Mouse (Mus musculus): ENCODE measurements around the gene Klk14. TPM values are rescaled to one million over a fixed set of nuclear protein-coding genes. Genes with fewer than 3 reads are reported as not detected.
"Not testable (repeated sequence)": the region's sequence is repeated elsewhere in the genome, so short reads cannot be mapped to it uniquely, and the experiment has no call there.

The Klk14 gene
- polyA plus RNA-seq (2015; fragmentation: Nextera tagmentation; extraction: Ambion mirVana), result not detected in 2 replicates

GRCm38 (mm10) chr7:43690118-43690517, at the start of gene Klk14:
TSS of gene Klk14 (plus strand) at chr7:43690418.
- H3K27ac ChIP-seq, result no peak within 1 kb of the TSS
- no peaks in the 10 kb centered on the region for H3K27me3 ChIP-seq
- H3K9me3 ChIP-seq, result no peaks in the 10 kb centered on the region
- H3K4me2 ChIP-seq (replicated peaks), result no peak within 1 kb of the TSS
- no peaks in the 10 kb centered on the region for H3K36me3 ChIP-seq
- no peaks in the 10 kb centered on the region for H3K4me1 ChIP-seq
- no peak for ATAC-seq (ENCODE audit: low FRiP score, low read depth)
- no peak within 1 kb of the TSS for H3K9ac ChIP-seq
- H3K4me3 ChIP-seq, result no peak within 1 kb of the TSS

- 85% methylated on average over 5 of the region's 5 CpGs for WGBS
- Histone ChIP-seq H3K27ac (no peak overlapping the region), H3K27me3 (no peaks in the 10 kb centered on the region), H3K4me1 (no peaks in the 10 kb centered on the region), H3K4me2 (replicated peaks) (no peak overlapping the region), H3K36me3 (no peaks in the 10 kb centered on the region), H3K9me3 (0 out of 2 replicates have a peak, but pooled peaks cover 7% of the 10 kb centered on the region), H3K9ac (no peak overlapping the region), H3K4me3 (no peak overlapping the region)
- ATAC-seq (ENCODE audit: low FRiP score, low read depth), result no peak
Observed at GRCm38 (mm10) chr7:43642587-43642986, 47.6 kb upstream of the Klk14 start.

- Histone ChIP-seq H3K9me3 (0 out of 2 replicates have a peak, but pooled peaks cover 7% of the 10 kb centered on the region), H3K4me1 (no peaks in the 10 kb centered on the region), H3K9ac (no peak overlapping the region), H3K36me3 (no peaks in the 10 kb centered on the region), H3K27me3 (no peaks in the 10 kb centered on the region), H3K27ac (no peak overlapping the region), H3K4me2 (replicated peaks) (no peak overlapping the region), H3K4me3 (no peak overlapping the region)
- 77% methylated on average over 17 of the region's 17 CpGs for WGBS
- ATAC-seq (ENCODE audit: low FRiP score, low read depth), result no peak
Observed at GRCm38 (mm10) chr7:43643046-43643652, 47.1 kb upstream of the Klk14 start.

- no peaks in the 10 kb centered on the region for H3K27me3 ChIP-seq
- no peaks in the 10 kb centered on the region for H3K4me1 ChIP-seq
- H3K27ac ChIP-seq, result no peak overlapping the region
- no peak overlapping the region for H3K4me2 ChIP-seq (replicated peaks)
- ATAC-seq (ENCODE audit: low FRiP score, low read depth), result no peak
- H3K4me3 ChIP-seq, result no peak overlapping the region
- no peaks in the 10 kb centered on the region for H3K36me3 ChIP-seq
- H3K9ac ChIP-seq, result no peak overlapping the region
- H3K9me3 ChIP-seq, result 0 out of 2 replicates have a peak, but pooled peaks cover 4% of the 10 kb centered on the region
- WGBS, result 82% methylated on average over 6 of the region's 6 CpGs
Observed at GRCm38 (mm10) chr7:43652683-43653082, 37.5 kb upstream of the Klk14 start.

GRCm38 (mm10) chr7:43654519-43654918, 35.7 kb upstream of the Klk14 start:
- Histone ChIP-seq H3K36me3 (no peaks in the 10 kb centered on the region), H3K27ac (no peak overlapping the region), H3K9ac (no peak overlapping the region), H3K4me2 (replicated peaks) (no peak overlapping the region), H3K27me3 (no peaks in the 10 kb centered on the region), H3K9me3 (0 out of 2 replicates have a peak, but pooled peaks cover 4% of the 10 kb centered on the region), H3K4me3 (no peak overlapping the region), H3K4me1 (no peaks in the 10 kb centered on the region)
- 73% methylated on average over 3 of the region's 3 CpGs for WGBS
- ATAC-seq (ENCODE audit: low FRiP score, low read depth), result no peak

GRCm38 (mm10) chr7:43656232-43656631, 34.0 kb upstream of the Klk14 start:
- H3K4me2 ChIP-seq (replicated peaks), result no peak overlapping the region
- H3K4me1 ChIP-seq, result no peaks in the 10 kb centered on the region
- 0 out of 2 replicates have a peak, but pooled peaks cover 3% of the 10 kb centered on the region for H3K9me3 ChIP-seq
- H3K4me3 ChIP-seq, result no peak overlapping the region
- no peak overlapping the region for H3K27ac ChIP-seq
- H3K9ac ChIP-seq, result no peak overlapping the region
- H3K27me3 ChIP-seq, result no peaks in the 10 kb centered on the region
- 61% methylated on average over 6 of the region's 6 CpGs for WGBS
- ATAC-seq (ENCODE audit: low FRiP score, low read depth), result no peak
- H3K36me3 ChIP-seq, result no peaks in the 10 kb centered on the region

- ATAC-seq (ENCODE audit: low FRiP score, low read depth), result no peak
- no peak within 1 kb of the TSS for H3K27ac ChIP-seq
Observed at GRCm38 (mm10) chr7:43660002-43660401, 30.2 kb upstream of the Klk14 start, which contains the start of gene Siglece. TSS of gene Siglece (minus strand) at chr7:43660161.

GRCm38 (mm10) chr7:43662804-43663203, 27.4 kb upstream of the Klk14 start:
- Histone ChIP-seq H3K27me3 (no peaks in the 10 kb centered on the region), H3K9me3 (no peaks in the 10 kb centered on the region), H3K9ac (no peak overlapping the region), H3K4me2 (replicated peaks) (no peak overlapping the region), H3K36me3 (no peaks in the 10 kb centered on the region), H3K4me3 (no peak overlapping the region), H3K27ac (no peak overlapping the region), H3K4me1 (no peaks in the 10 kb centered on the region)
- ATAC-seq (ENCODE audit: low FRiP score, low read depth), result no peak
- WGBS, result 94% methylated on average over 1 of the region's 1 CpGs

More at GRCm38 (mm10) chr7:43660002-43660401, 30.2 kb upstream of the Klk14 start, which contains the start of gene Siglece:
- H3K9ac ChIP-seq, result no peak within 1 kb of the TSS
- H3K27me3 ChIP-seq, result no peaks in the 10 kb centered on the region
- no peaks in the 10 kb centered on the region for H3K9me3 ChIP-seq
- no peaks in the 10 kb centered on the region for H3K36me3 ChIP-seq
- H3K4me1 ChIP-seq, result no peaks in the 10 kb centered on the region
- H3K4me2 ChIP-seq (replicated peaks), result no peak within 1 kb of the TSS
- 61% methylated on average over 1 of the region's 1 CpGs for WGBS
- no peak within 1 kb of the TSS for H3K4me3 ChIP-seq

GRCm38 (mm10) chr7:43667221-43667620, 23.0 kb upstream of the Klk14 start:
- ATAC-seq (ENCODE audit: low FRiP score, low read depth); H3K27ac ChIP-seq: not testable (repeated sequence)
- 84% methylated on average over 4 of the region's 4 CpGs for WGBS

GRCm38 (mm10) chr7:43668582-43668981, 21.6 kb upstream of the Klk14 start:
- no peak overlapping the region for H3K27ac ChIP-seq
- peaks cover 7% of the 10 kb centered on the region for H3K4me1 ChIP-seq
- no peaks in the 10 kb centered on the region for H3K36me3 ChIP-seq
- ATAC-seq (ENCODE audit: low FRiP score, low read depth), result no peak
- H3K4me3 ChIP-seq, result no peak overlapping the region
- 22% methylated on average over 3 of the region's 3 CpGs for WGBS
- H3K4me2 ChIP-seq (replicated peaks), result no peak overlapping the region
- no peak overlapping the region for H3K9ac ChIP-seq
- H3K9me3 ChIP-seq, result no peaks in the 10 kb centered on the region
- no peaks in the 10 kb centered on the region for H3K27me3 ChIP-seq

More at GRCm38 (mm10) chr7:43667221-43667620, 23.0 kb upstream of the Klk14 start:
- not testable (repeated sequence) for H3K4me1 ChIP-seq; H3K27me3 ChIP-seq; H3K9me3 ChIP-seq; H3K9ac ChIP-seq; H3K4me3 ChIP-seq; H3K4me2 ChIP-seq (replicated peaks); H3K36me3 ChIP-seq

- H3K4me3 ChIP-seq, result peak overlapping the region; percentile 73
- peak overlapping the region; percentile 57 for H3K9ac ChIP-seq
- WGBS, result 68% methylated on average over 11 of the region's 11 CpGs
- H3K27me3 ChIP-seq, result no peaks in the 10 kb centered on the region
- H3K9me3 ChIP-seq, result peaks cover 6% of the 10 kb centered on the region; the same call in 1 of the 2 replicates
- H3K27ac ChIP-seq, result no peak overlapping the region
- H3K4me2 ChIP-seq (replicated peaks), result peak overlapping the region; percentile 86
- peaks cover 7% of the 10 kb centered on the region for H3K4me1 ChIP-seq
- H3K36me3 ChIP-seq, result peaks cover 23% of the 10 kb centered on the region
- ATAC-seq (ENCODE audit: low FRiP score, low read depth), result peak; percentile 38; the same call in 1 of the 2 replicates
Observed at GRCm38 (mm10) chr7:43671064-43671808, 19.0 kb upstream of the Klk14 start.

GRCm38 (mm10) chr7:43671809-43672580, 18.2 kb upstream of the Klk14 start, which contains the start of gene Ctu1:
TSS of gene Ctu1 (plus strand) at chr7:43672016.
- H3K4me3 ChIP-seq, result peak within 1 kb of the TSS; percentile 73
- ATAC-seq (ENCODE audit: low FRiP score, low read depth), result peak; percentile 95
- no peaks in the 10 kb centered on the region for H3K27me3 ChIP-seq
- WGBS, result under 1% methylated on average over 26 of the region's 26 CpGs
- H3K27ac ChIP-seq, result no peak within 1 kb of the TSS
- H3K4me1 ChIP-seq, result peaks cover 7% of the 10 kb centered on the region
- peaks cover 31% of the 10 kb centered on the region for H3K36me3 ChIP-seq
- H3K4me2 ChIP-seq (replicated peaks), result peak within 1 kb of the TSS; percentile 86
- peak within 1 kb of the TSS; percentile 81 for H3K9ac ChIP-seq
- peaks cover 13% of the 10 kb centered on the region; the same call in 1 of the 2 replicates for H3K9me3 ChIP-seq

Data from limb, embryonic 13.5 days (tissue).